Mouse (Mus musculus) spleen, adult 12 weeks (tissue): ENCODE data around the gene Crebl2.

Experiments
- DNase-seq: peaks from one replicate; pipeline ENCODE4 v3.0.0; 2022; ENCODE audit warnings: low spot score

Crebl2 gene

DNA sequence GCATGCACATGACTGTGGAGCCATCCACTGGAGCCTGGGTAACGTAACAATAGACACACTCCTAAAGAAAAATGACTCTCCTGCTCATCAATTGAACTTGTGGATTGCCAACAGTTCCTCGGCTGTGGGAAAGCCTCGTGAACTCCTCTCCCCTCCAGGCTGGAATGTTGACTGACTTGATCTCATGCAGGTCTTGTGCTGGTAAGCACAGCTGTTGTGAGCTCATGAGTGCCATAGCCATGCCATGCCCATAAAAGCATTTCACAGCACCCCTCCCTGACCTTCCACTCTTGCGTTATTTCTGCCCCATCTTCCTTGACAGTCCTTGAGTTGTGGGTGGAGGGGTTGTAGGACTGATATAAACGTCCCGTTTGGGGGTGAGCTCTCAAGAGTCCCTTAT, 9.5 kb upstream of the Crebl2 start:
- no peak for DNase-seq

DNA sequence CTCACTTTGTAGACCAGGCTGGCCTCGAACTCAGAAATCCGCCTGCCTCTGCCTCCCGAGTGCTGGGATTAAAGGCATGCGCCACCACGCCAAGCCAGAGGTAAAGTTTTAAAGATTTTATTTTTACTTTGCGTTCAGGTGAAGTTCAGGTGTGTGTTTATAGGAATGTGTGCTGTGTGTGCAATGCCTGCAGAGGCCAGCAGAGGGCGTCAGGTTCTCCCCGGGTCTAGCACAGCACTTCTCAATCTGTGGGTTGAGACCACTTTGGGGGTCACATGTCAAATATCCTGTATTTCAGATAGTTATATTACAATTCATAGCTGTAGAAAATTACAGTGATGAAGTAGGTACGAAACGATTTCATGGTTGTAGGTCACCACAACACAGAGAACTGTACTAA, 7.1 kb upstream of the Crebl2 start:
- DNase-seq = no peak

DNA sequence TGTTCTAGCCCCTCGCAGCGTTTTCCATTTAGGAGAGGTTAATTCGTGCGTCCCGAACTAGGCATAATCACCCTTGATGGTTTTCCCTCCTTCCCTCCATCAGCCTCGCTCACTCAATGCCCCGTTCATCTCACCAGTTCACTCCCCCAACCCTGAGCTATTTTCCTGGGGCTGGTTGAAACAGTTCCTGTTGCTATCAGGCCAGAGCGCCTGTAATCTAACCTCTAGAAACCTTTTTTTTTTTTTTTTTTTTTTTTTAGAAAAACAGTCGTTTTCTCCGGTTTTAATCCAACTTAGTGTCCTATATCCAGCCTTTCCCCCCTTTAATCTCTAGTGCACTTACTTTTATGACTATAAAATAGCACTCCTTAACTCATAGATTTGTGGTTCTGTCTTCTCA, 822 bp downstream of the Crebl2 start:
- peak; percentile 16 for DNase-seq

DNA sequence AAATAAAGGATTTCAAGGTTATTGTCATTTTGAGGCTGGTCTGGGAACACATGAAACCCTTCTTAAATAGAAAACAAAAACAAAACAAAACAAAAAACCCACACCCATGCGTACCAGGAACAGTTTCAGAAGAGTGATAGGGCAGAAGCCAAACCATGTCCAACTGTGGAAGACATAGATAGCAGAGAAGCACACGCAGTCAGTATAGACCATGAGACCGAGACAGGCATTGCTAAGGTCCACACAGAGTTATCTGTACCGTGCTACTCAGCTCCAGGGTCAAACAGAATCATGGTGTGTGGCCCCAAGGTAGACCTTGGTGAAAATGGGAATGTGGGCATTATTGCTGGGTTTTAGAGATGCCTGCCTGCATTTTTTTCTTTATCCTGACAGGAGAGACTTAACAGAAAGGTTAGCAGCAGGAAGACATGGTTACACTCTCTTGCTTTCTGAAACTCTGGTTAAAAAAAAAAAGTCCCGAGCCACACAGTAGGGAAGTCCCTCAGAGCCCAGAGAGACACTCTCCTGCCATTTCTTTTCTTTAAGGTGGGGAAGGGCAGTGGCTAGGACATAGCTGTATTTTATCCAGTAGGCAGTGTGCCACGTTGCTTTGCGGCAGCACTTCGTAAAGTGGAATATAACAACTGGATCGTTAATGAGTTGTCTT, 4.8 kb downstream of the Crebl2 start:
- no peak for DNase-seq

DNA sequence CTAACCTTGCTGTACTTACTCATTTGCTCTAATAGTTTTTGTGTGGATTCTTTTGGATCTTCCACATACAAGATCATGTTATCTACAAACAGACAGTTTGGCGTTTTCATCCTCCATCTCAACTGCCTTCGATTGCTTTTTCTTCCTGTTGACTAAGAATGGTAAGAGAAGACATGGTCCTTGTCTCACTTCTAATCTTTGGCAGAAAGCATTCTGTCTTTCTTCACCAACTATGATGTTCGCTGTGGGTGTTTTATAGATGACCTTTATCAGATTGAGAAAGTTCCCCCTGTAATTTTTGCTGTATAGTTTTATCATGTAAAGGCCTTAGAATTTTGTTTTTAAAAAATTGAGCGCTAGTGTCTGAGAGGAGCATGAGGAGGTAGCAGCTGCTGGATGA, 8.2 kb downstream of the Crebl2 start:
- DNase-seq = no peak

DNA sequence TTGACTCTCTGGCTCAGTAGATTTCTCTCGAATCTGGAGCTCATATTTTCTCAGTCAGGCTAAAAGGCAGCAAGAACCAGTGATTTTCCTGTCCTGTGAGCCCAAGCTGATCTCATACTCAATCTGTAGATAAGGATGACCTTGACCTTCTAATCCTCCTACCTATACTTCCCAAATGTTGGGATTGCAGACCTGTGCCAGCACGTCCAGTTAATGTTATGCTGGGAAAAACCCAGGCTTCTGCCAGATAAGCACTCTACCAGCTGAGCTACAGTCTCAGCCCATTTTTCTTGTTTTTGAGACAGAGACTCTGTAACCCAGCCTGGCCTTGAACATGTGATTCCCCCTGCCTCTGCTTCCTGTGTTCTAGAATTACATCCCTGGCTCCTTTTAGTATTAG, 10.4 kb downstream of the Crebl2 start:
- DNase-seq = no peak

DNA sequence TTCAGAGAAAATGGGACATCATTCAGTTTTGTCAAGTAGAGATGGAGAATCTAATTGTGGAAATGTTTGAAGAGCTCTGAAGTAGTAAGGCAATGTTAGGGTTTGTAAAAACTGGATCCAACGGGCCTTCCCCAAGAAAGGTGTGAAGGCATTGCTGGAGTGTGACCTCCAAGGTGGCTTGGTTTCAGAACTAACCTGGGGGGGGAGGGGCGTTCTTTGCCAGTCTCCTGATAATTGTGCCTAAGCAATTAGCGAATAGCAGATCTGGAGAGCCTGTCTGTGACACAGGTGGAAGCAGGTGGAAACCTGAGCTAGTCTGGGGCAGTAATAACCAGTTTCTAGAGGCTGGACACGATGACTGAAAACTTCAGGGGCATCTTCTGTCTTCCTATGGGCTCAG, 15.8 kb downstream of the Crebl2 start:
- no peak for DNase-seq

DNA sequence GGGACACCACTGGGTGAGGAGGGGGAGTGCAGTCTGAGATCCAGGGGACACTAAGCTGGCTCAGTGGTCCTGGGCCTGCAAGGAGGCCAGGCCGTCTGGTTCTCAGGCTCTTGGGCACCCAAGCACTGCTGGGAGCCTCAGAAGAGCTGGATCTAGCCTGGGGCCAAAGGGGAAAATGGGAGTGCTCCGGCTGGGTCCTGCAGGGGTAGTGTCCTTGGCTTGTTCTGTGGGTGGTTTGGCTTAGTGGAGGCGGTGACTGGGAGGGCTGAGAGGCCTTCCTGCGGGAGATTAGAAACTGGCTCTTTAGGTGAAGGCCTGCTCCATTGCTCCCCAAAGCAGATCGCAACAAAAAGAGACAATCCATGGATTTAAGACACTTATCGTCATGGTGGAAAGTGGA, 16.4 kb downstream of the Crebl2 start:
- no peak for DNase-seq

DNA sequence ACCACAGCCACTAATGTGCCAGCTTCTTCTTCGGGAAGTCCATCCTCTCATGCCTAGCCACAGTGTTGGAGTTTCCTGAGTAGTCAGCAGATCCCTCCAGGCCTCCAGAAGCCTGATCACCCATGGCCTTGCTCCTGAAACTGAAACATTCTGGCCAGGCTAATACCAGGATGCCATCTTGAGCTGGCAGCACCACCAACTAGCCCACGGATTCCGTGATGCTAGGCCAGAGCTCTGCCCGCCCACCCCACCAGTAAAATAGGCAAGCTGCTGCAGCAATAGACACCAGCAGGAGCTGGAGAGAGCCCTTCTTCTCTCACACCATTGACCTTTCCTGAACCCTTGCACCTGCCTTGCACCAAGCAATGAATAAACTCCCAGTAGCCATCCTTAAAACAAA, 17.6 kb downstream of the Crebl2 start:
- no peak for DNase-seq

DNA sequence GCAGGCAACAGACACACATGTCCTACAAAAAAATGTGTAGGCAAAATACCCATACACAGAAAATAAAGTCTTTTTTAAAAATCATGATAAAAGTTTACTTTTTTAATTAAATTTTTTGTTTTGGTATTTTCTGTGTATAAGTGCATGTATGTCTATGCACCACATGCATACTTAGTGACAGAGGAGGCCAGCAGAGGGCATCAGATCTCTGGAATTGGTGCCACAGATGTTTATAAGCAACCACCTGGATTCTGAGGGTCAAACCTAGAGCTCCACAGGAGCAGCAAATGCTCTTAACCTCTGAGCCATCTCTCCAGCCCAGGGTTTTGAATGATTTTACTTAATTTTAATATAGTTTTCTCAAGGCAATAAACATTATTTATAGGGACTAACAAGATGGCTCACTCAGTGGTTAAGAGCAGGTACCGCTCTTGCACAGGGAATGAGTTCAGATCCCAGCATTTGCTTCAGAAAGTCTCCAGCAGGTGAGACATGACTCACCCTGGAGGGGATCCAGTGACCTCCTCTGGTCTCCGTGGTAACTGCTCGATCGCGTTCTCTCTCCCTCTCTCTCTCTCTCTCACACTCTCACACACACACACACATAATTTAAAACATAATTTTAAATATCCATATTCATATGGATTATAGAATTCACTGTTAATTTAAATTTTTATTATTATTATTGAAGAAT, 18.4 kb downstream of the Crebl2 start:
- DNase-seq = no peak

DNA sequence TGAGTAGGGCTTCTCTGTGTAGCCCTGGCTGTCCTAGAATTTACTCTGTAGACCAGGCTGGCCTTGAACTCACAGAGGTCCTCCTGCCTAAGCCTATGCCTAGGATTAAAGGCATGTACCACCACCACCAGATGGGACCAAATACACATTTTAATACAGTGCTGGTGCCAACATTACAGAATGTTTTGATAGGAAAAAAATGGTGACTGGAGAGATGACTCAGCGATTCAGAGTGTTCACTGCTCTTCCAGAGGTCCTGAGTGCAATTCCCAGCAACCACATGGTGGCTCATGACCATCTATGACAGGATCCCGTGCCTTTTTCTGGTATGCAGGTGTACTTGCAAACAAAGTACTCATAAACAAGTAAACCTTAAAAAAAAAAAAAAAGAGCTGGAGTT, 19.5 kb downstream of the Crebl2 start:
- DNase-seq = no peak

DNA sequence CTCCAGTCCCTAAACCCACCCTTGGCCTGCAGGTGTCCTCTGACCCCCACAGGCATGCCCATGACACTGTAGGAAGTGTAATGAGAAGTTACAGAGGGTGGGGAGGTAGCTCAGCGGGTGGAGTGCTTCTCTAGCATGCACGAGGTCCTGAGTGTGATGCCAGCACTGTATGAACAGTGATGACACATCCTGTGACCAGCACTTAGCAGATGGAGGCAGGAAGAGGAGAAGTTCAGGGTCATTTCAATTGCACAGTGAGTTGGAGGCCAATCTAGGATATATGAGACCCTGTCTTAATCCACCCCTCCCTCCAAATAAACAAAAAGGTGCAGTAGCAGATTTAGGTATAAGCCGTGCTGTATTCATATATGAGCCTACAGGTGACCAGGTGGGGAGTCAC, 20.0 kb downstream of the Crebl2 start:
- no peak for DNase-seq

DNA sequence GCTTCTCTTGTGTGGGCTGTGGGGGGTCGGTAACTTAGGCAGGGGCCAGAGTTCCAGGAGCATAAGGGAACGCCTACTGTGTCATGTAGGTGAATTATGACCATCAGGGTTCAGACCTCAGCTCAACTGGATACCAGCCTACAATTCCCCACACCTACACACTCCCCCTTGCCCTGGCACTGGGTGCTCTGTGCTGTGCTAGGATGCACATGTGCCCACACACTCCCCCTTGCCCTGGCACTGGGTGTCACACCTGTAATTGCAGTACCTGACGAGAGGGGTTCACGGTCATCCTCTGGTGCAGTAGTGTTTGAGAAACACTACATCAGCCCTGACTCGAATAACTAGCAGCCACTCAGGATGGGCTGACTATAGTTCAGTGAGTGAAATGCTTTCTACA, 24.8 kb downstream of the Crebl2 start:
- DNase-seq = no peak

DNA sequence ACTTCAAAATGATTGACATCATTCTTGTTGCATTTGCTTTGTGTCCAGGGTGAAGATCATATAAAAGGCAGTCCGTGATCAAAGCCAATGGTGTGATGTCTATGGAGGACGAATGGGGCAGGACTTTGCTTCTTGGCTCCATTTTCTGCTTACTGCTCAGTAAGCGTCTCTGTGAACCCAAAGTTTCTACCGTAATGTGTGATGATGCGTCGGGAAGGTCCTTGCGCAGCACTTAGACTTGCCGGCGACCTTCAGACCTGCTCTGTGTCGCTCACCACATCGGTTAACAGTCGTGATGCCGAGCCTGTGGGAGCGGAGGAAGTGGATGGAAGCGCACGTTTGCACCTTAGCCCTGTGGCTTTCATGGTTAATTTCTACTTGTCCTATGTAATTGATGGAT, 26.0 kb downstream of the Crebl2 start:
- DNase-seq = no peak

DNA sequence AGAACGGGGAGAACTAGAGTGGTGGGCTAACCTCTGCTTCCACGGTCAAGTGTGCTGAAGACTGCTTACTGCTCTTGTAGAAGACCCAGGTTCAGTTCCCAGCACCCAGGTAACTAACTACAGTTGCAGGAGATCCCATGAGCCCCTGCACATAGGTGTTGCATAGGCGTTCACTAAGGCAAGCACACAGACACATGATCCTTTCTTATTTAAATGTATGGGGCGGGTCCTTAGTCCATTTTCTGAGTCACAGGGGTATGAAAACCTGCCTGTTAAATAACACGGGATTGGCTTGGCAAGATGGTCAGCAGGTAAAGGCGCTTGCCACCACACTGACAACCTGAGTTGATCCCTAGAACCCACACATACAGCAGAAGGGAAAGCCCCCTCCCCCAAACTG, 29.1 kb downstream of the Crebl2 start:
- no peak for DNase-seq

DNA sequence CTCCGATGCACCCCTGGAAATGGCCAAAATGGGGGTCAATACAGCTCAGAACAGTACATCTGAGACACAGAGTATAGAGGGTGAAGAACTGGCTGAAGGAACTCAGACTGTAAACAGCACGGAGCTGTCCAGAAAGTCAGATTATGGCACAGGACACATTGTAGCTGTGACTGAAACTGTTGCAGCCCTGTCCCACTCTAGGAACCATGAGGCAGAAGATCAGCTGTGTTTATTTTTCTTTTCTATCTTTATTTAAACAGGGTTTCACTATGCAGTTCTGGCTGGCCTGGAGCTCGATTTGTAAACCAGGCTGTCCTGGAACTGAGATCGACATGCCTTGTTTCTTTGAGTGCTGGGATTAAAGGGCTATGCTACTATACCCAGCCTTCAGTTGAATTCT, 30.3 kb downstream of the Crebl2 start:
- no peak for DNase-seq

DNA sequence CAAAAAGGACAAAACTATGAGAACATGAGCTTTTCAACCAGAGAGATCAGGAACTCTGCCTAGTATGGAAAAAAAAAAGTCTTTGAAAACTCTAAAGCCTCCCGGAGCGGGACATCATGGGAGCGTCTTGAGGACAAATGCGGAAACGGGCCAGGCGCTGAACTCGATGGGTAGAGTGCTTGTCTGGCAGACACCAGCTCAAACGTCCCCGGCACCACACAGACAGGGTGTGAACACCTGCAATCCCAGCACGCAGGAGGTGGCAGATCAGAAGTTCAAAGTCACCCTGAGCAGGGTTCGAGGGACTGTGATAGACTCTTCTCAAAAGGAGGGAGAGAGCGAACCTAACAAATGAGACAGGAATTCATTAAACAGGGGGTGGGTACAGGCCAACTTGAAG, 31.4 kb downstream of the Crebl2 start:
- DNase-seq = no peak

DNA sequence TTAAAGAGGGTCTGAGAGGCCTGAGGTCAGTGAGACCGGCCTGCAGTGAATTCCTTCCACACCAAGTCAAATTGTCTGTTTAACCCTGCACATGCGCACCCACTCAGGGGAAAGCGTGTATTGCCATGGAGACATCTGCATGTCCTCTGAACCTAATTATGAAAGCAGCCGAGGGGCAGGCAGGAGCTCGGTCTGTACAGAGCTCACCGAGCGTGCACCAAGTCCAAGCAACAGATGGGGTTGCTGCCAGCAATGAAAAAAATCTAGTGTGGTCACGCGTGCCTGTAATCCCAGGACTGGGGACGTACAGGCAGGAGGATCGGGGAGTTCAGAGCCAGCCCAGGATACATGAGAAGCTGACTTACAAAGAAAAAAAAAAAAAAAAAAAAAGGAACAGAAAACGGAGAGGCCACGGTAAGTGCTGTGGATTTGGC, 32.7 kb downstream of the Crebl2 start:
- no peak for DNase-seq

DNA sequence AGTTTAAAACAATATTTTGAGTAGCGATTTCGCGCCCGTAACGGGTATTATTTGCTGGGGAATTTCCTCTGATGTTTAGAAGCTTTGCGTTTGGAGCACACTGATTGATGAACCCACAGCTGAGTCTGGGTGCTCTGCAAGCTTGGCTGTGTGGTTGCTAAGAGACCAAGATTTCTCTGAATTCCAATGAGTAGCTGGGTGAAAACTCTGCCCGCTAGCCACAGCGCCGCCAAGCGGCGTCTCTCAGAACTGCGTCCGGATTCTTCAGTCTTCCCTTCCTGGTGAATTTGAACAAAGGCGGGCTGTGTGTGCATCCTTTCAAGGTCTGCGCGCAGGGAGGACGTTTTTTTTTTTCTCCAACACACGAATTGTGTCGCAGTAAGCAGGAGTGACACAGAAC, 33.2 kb downstream of the Crebl2 start:
- peak; percentile 82 for DNase-seq

DNA sequence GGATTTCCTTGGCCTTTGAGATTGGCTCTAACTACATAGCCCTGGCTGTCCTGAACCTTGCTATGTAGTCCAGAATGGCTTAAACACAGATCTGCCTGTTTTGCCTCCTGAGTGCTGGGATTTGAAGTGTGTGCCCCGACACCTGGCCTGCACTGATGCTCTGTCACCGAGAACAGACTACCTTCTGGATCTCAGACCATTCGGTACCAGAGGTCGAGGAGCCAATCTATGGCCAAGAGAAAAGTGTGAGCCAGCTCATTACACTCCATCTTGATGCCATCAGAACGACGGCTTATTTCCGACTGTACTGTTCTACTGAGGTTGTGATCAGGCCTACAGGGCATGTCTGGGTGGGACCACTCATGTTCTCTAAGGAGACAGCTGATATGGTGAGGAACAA, 36.2 kb downstream of the Crebl2 start:
- DNase-seq = no peak

DNA sequence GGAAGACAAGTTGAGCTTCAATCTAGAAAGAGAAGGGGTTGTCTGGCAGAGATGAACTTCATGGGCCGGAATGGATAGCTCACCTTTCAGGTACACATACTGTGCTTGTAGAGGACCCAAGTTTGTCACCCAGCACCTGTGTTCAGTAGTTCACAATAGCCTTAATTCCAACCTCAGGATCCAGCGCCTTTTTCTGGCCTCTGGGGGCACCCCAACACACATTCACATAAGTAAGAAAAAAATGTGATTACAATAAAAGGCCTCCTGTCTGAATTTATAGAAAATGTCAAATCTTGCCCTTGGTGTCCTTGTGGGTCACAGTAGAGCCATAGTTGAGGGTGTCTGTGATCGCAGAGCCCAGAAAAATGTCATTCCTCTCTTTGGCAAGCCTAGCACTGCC, 37.4 kb downstream of the Crebl2 start:
- no peak for DNase-seq

DNA sequence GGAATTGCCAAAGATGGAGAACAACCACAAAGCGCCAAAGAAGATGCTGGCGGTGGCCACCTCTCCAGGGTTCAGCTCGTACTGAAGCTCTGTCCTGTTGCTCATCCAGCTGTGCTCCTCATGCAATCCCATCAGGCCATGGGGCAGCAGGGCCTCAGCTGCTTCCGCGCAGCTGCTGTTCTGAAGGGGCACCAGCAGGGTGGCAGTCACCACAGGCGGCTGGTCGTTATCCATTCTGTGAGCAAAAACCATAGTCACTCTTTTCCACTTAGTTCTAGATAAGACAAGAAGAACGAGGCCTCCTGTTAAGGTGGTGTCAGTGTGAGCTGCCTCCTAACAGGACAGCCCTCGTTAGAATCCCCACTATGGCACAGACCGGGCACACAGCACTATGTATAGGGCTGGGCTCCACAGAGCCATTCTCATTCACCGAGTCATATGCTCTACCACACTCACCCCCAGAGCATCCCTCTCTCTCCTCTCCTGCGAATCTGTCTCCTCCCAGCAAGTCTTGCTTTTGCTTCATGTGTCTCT, 40.3 kb downstream of the Crebl2 start:
- no peak for DNase-seq

DNA sequence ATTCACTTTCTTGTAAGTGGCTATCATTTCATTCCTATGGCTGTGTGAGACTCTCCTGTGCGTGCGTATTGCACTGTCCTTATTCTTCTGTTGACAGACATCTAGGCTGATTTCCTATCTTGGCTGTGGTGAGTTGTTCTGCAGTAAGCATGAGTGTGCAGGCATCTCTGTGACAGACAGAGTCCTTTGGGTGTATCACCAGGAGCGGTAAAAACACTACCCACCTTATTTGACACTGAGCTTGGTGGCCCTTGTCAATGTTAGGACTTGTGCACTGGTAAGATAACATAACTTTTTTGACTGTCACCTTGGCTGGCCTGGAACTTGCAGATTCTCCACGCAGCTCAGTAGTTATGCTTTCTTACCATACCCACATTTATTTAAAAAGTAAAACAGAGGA, 40.9 kb downstream of the Crebl2 start:
- DNase-seq = no peak

DNA sequence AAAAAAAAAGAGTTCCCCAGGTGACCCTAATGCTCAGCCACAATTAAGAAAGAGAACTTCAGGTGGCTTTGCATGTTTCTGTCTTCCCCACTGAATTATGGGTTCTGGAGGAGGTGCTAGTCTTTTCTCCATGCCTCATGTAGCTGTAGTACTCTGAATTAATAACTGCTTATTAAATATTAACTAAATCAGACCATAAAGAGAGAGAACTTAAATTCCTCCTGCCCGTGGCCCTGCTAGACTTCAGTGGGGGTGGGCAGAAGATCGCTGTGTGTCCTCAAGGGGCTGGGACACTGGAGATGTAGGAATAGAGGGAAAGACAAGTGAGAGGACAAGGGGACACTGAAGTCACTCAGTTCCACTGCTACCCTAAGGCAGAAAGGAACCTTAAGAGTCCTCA, 42.3 kb downstream of the Crebl2 start:
- DNase-seq = no peak
